Mouse (Mus musculus) ES-Bruce4 (cell line): ENCODE measurements around the gene Gm11549. TPM values are rescaled to one million over a fixed set of nuclear protein-coding genes. Genes with fewer than 3 reads are reported as not detected.

Source experiments
- H3K27ac ChIP-seq: 2 replicates; pipeline ENCODE4 v1.5.1; 2012; ENCODE audit warnings: low read length, inconsistent platforms; ENCODE audit not compliant: insufficient read depth
- H3K27me3 ChIP-seq: 2 replicates; pipeline ENCODE4 v1.6.1; 2012; ENCODE audit warnings: mild to moderate bottlenecking, low read length, inconsistent platforms; ENCODE audit not compliant: control insufficient read depth, poor library complexity, insufficient read depth, severe bottlenecking
- H3K36me3 ChIP-seq: 2 replicates; pipeline ENCODE4 v1.6.1; 2012; ENCODE audit warnings: inconsistent platforms, mild to moderate bottlenecking, low read length, moderate library complexity; ENCODE audit not compliant: control insufficient read depth, poor library complexity, insufficient read depth, severe bottlenecking
- H3K4me1 ChIP-seq: one replicate; pipeline ENCODE4 v1.8.1; 2011; ENCODE audit warnings: low read length; ENCODE audit not compliant: control insufficient read depth, insufficient read depth
- H3K4me3 ChIP-seq: 2 replicates; pipeline ENCODE4 v1.5.1; 2011; ENCODE audit warnings: low read depth, mild to moderate bottlenecking, low read length
- H3K9ac ChIP-seq: 2 replicates; pipeline ENCODE4 v1.6.1; 2012; ENCODE audit warnings: low read depth, mild to moderate bottlenecking, inconsistent platforms; ENCODE audit not compliant: poor library complexity, severe bottlenecking
- H3K9me3 ChIP-seq: replicated peaks from 2 replicates; pipeline ENCODE4 v1.6.1; 2012; ENCODE audit warnings: mild to moderate bottlenecking, low read length, inconsistent platforms; ENCODE audit not compliant: control insufficient read depth, poor library complexity, insufficient read depth, severe bottlenecking
- CTCF ChIP-seq: IDR thresholded peaks from one replicate; pipeline ENCODE4 v1.8.1; 2011; ENCODE audit warnings: low read depth, low read length
- EP300 ChIP-seq: IDR thresholded peaks from 2 replicates; pipeline ENCODE4 v1.6.1; 2011; ENCODE audit warnings: low read depth, low read length; ENCODE audit not compliant: insufficient read depth
- POLR2A ChIP-seq: IDR thresholded peaks from one replicate; pipeline ENCODE4 v1.8.1; 2011; ENCODE audit warnings: low read length; ENCODE audit not compliant: insufficient read depth
- polyA plus RNA-seq: library from polyadenylated mRNA; stranded (reverse); fragments of >200 nt; gene quantifications from 2 replicates; pipeline ENCODE4 v1.2.4, GENCODE M21; 2011; ENCODE audit warnings: low read depth; ENCODE audit not compliant: missing spikeins, insufficient read depth, insufficient read length

Gm11549 gene
- polyA plus RNA-seq, 1 experiment = not detected

DNA sequence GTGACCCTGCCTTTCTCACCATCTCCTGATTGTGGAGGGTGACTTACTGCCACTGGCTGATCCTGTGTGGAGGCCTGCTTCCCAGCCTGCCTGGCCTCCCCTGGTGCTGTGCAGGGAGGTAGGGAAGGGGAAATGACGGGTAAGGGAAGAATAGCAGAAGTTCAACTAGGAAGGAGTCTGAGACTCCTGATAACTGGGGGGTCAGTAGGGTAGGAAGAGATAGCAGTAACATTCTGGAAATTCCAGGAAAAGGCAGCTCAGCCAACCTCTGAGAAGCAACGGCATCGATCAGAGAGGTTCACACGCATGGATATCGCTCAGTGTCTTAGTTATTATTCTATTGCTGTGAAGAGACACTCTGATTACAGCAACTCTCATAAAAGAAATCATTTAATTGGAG, 30.1 kb downstream of the Gm11549 start:
- no peaks in the 10 kb centered on the region for H3K36me3 ChIP-seq
- H3K27me3 ChIP-seq = no peaks in the 10 kb centered on the region; the same call in 1 of the 2 replicates
- no peaks in the 10 kb centered on the region for H3K9me3 ChIP-seq
- no peak overlapping the region for H3K4me3 ChIP-seq
- no peaks in the 10 kb centered on the region for H3K4me1 ChIP-seq
- no peak overlapping the region for H3K9ac ChIP-seq
- no peak for TF ChIP-seq POLR2A
- no peak for TF ChIP-seq CTCF
- TF ChIP-seq EP300 = no peak
- H3K27ac ChIP-seq = no peak overlapping the region

DNA sequence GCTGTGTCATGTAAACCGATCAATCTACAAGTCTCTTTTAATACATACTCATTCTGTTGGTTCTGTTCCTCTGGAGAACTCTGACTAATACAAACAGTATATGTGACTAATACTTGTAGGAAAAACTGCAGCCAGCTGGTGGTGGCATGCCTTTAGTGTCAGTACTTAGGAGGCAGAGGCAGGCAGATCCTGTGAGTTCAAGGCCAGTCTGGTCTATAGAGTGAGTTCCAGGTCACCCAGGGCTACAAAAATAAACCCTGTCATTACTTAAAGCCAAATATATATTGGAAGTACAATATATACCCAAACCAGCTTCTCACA, 32.1 kb downstream of the Gm11549 start:
- Histone ChIP-seq H3K27me3 (no peaks in the 10 kb centered on the region; the same call in 1 of the 2 replicates), H3K4me3 (no peak overlapping the region), H3K9me3 (no peaks in the 10 kb centered on the region), H3K4me1 (no peaks in the 10 kb centered on the region), H3K27ac (no peak overlapping the region), H3K9ac (no peak overlapping the region), H3K36me3 (no peaks in the 10 kb centered on the region)
- TF ChIP-seq CTCF = no peak
- no peak for TF ChIP-seq EP300
- no peak for TF ChIP-seq POLR2A

DNA sequence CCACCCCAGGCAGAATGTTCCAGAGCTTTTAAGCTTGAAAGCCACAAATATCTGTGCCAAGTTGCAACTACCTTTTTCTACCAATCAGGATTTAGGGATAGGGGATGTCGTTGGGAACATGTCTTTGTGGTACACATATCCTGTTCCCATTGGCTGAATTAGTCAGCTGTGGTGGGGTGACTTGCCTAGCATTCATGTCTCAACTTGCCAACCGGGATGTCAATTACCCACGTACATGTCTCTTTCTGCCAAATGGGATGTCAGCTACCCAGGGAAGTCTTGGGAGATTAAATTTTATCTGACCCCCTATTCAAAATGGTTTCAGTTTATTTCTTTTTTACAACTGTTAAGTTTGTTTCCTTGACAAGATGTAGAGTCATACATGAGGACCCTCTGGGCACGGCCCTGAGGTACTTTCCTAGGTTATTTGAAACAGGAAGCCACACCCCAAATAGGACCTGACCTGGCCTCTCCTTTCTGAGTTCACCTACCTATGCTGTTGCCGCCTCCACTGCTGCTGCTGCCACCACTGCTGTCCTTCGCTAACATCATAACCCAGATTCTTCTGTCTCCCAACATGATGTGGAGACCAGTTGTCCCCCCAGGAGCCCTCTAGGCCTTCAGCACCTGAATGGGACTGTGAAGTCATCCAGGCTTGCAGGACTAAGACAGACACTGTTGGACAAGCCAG, 32.6 kb downstream of the Gm11549 start:
- H3K4me1 ChIP-seq = no peaks in the 10 kb centered on the region
- no peak overlapping the region for H3K9ac ChIP-seq
- H3K27ac ChIP-seq = no peak overlapping the region
- H3K4me3 ChIP-seq = no peak overlapping the region
- TF ChIP-seq POLR2A (no peak), EP300 (no peak), CTCF (no peak)
- H3K9me3 ChIP-seq = no peaks in the 10 kb centered on the region
- H3K27me3 ChIP-seq = no peaks in the 10 kb centered on the region; the same call in 1 of the 2 replicates
- H3K36me3 ChIP-seq = no peaks in the 10 kb centered on the region

DNA sequence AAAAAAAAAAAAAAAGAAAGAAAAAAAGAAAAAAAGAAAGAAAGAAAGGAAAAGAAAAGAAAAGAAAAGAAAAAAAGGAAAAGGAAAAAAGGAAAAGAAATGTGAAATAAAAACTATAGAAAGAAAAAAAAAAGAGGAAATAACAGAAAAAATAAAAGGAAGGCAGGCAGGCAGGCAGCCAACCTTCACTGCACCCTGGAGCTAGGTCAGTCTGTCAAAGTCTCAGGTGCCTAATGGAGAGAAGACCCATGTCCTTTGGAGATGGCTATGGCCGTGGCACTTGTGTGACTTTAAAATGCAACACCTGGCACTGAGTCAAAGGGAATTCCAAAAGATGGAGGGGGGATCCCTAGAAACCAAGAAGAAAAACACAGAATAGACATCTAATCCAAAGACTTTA, 33.2 kb downstream of the Gm11549 start:
- no peak overlapping the region for H3K27ac ChIP-seq
- no peaks in the 10 kb centered on the region for H3K9me3 ChIP-seq
- no peaks in the 10 kb centered on the region; the same call in 1 of the 2 replicates for H3K27me3 ChIP-seq

GRCm38 (mm10) chr3:36486881-36487280, 34.7 kb downstream of the Gm11549 start:
- Histone ChIP-seq H3K9ac (no peak overlapping the region), H3K9me3 (no peaks in the 10 kb centered on the region), H3K4me1 (no peaks in the 10 kb centered on the region), H3K27me3 (no peaks in the 10 kb centered on the region; the same call in 1 of the 2 replicates), H3K4me3 (no peak overlapping the region), H3K36me3 (no peaks in the 10 kb centered on the region), H3K27ac (no peak overlapping the region)
- TF ChIP-seq CTCF (no peak), EP300 (no peak), POLR2A (no peak)

More for the DNA sequence above, 33.2 kb downstream of the Gm11549 start:
- TF ChIP-seq POLR2A (no peak), EP300 (no peak), CTCF (no peak)
- no peak overlapping the region for H3K9ac ChIP-seq
- H3K4me3 ChIP-seq = no peak overlapping the region
- no peaks in the 10 kb centered on the region for H3K4me1 ChIP-seq
- H3K36me3 ChIP-seq = no peaks in the 10 kb centered on the region

DNA sequence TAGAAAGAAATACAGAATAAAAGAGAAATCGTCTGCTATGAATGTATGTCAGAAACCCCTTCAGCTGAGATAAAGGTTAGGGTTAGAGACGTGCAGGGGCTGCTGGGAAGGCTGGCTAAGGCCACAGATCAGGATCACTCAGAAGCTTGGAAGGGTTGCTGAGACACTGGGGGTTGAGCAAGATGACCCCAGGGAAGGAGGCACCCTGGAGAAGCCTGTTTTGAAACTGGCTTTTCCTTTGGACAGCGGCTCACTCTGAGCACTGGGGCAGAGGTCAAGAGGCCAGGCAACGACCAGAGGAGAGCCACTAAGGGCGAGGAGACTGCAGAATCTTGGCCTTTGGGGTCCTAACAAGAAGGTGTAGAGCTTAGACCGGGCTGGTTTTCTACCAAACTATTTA, 35.4 kb downstream of the Gm11549 start:
- Histone ChIP-seq H3K9ac (no peak overlapping the region), H3K4me3 (no peak overlapping the region), H3K27me3 (no peaks in the 10 kb centered on the region; the same call in 1 of the 2 replicates), H3K36me3 (no peaks in the 10 kb centered on the region), H3K9me3 (no peaks in the 10 kb centered on the region), H3K4me1 (no peaks in the 10 kb centered on the region), H3K27ac (no peak overlapping the region)
- TF ChIP-seq POLR2A (no peak), EP300 (no peak), CTCF (no peak)
